Mouse (Mus musculus) MEL (cell line): ENCODE data around the gene Aspa. TPM values are rescaled to one million over a fixed set of nuclear protein-coding genes. Genes with fewer than 3 reads are reported as not detected.

Experiments
- DNase-seq: peaks from one replicate; pipeline ENCODE4 v3.0.0; 2011; ENCODE audit warnings: low read depth, low spot score
- H3K27ac ChIP-seq: 2 replicates; pipeline ENCODE4 v1.5.1; 2012; ENCODE audit warnings: low read depth, mild to moderate bottlenecking, control low read depth, low read length, moderate library complexity; ENCODE audit not compliant: control insufficient read depth
- H3K27me3 ChIP-seq, 2 experiments: fragments of 150-350 bp in 1 of 2; sonication (generic) in 1 of 2; 2 replicates each; pipeline ENCODE4 v1.6.1; 2012; ENCODE audit warnings: low read length in 2 of 2, mild to moderate bottlenecking in 2 of 2, improper control_type of control experiment in 1 of 2, moderate library complexity in 1 of 2; ENCODE audit not compliant: insufficient read depth in 2 of 2, control insufficient read depth in 1 of 2
- H3K36me3 ChIP-seq, 2 experiments: 2 replicates each; pipeline ENCODE4 v1.6.1; 2012 to 2014; ENCODE audit warnings: low read length in 2 of 2, improper control_type of control experiment in 1 of 2, inconsistent platforms in 1 of 2, mild to moderate bottlenecking in 1 of 2; ENCODE audit not compliant: insufficient read depth in 2 of 2, control insufficient read depth in 1 of 2
- H3K4me1 ChIP-seq, 2 experiments: fragments of 150-350 bp in 1 of 2; sonication (generic) in 1 of 2; 2 replicates each; pipeline ENCODE4 v1.6.1; 2012; ENCODE audit warnings: low read length in 2 of 2, improper control_type of control experiment in 1 of 2, mild to moderate bottlenecking in 1 of 2; ENCODE audit not compliant: insufficient read depth in 2 of 2, control insufficient read depth in 1 of 2
- H3K4me3 ChIP-seq, 2 experiments: fragments of 150-350 bp in 1 of 2; sonication (generic) in 1 of 2; 2 replicates each; pipeline ENCODE4 v1.5.1; 2012; ENCODE audit warnings: low read depth in 2 of 2, low read length in 2 of 2, mild to moderate bottlenecking in 2 of 2, moderate library complexity in 2 of 2, control low read depth in 1 of 2, improper control_type of control experiment in 1 of 2; ENCODE audit not compliant: control insufficient read depth in 1 of 2, insufficient read depth in 1 of 2
- H3K79me2 ChIP-seq: 2 replicates; pipeline ENCODE4 v1.6.1; 2012; ENCODE audit warnings: mild to moderate bottlenecking, low read length, moderate library complexity; ENCODE audit not compliant: control insufficient read depth, poor library complexity, insufficient read depth
- H3K9ac ChIP-seq: 2 replicates; pipeline ENCODE4 v1.6.1; 2012; ENCODE audit warnings: low read depth, mild to moderate bottlenecking, control low read depth, low read length, moderate library complexity; ENCODE audit not compliant: control insufficient read depth, poor library complexity, severe bottlenecking
- H3K9me3 ChIP-seq: fragments of 150-350 bp; sonication (generic); replicated peaks from 2 replicates; pipeline ENCODE4 v1.6.1; 2012; ENCODE audit warnings: mild to moderate bottlenecking, low read length, improper control_type of control experiment, moderate library complexity; ENCODE audit not compliant: insufficient read depth
- BHLHE40 ChIP-seq: IDR thresholded peaks from 2 replicates; pipeline ENCODE4 v1.6.1; 2012; ENCODE audit warnings: low read depth, mild to moderate bottlenecking, inconsistent platforms, low read length, improper control_type of control experiment, borderline replicate concordance
- CTCF ChIP-seq, 3 experiments: IDR thresholded peaks in 2 of 3; conservative IDR thresholded peaks in 1 of 3; 2 replicates each; pipeline ENCODE4 v1.5.1; 2011 to 2012; ENCODE audit warnings: low read length in 3 of 3, low read depth in 2 of 3, mild to moderate bottlenecking in 2 of 3, improper control_type of control experiment in 1 of 3, inconsistent platforms in 1 of 3, mixed read lengths in 1 of 3, moderate library complexity in 1 of 3; ENCODE audit not compliant: control insufficient read depth in 1 of 3, insufficient read depth in 1 of 3, poor library complexity in 1 of 3, severe bottlenecking in 1 of 3
- GABPA ChIP-seq: IDR thresholded peaks from 2 replicates; pipeline ENCODE4 v1.6.1; 2012; ENCODE audit warnings: low read depth, mild to moderate bottlenecking, inconsistent platforms, low read length, improper control_type of control experiment, moderate library complexity
- GATA1 ChIP-seq: IDR thresholded peaks from 2 replicates; pipeline ENCODE4 v1.6.1; 2011; ENCODE audit warnings: low read depth, low read length, improper control_type of control experiment
- JUND ChIP-seq: IDR thresholded peaks from 2 replicates; pipeline ENCODE4 v1.6.1; 2011; ENCODE audit warnings: low read depth, mild to moderate bottlenecking, improper control_type of control experiment, low read length
- KAT2A ChIP-seq: conservative IDR thresholded peaks from 2 replicates; pipeline ENCODE4 v1.6.1; 2012; ENCODE audit warnings: low read depth, low read length, improper control_type of control experiment, inconsistent platforms
- MAZ ChIP-seq: IDR thresholded peaks from 2 replicates; pipeline ENCODE4 v1.6.1; 2012; ENCODE audit warnings: low read depth, mild to moderate bottlenecking, inconsistent platforms, low read length, improper control_type of control experiment
- POLR2A ChIP-seq, 2 experiments: IDR thresholded peaks; 2 replicates each; pipeline ENCODE4 v1.6.1; 2011 to 2012; ENCODE audit warnings: low read length in 2 of 2, mild to moderate bottlenecking in 2 of 2, control low read depth in 1 of 2, improper control_type of control experiment in 1 of 2, low read depth in 1 of 2, moderate library complexity in 1 of 2; ENCODE audit not compliant: control insufficient read depth in 1 of 2, insufficient read depth in 1 of 2, poor library complexity in 1 of 2
- POLR2AphosphoS2 ChIP-seq: IDR thresholded peaks from 2 replicates; pipeline ENCODE4 v1.6.1; 2011; ENCODE audit warnings: low read length, improper control_type of control experiment
- RAD21 ChIP-seq: IDR thresholded peaks from 2 replicates; pipeline ENCODE4 v1.6.1; 2011; ENCODE audit warnings: mild to moderate bottlenecking, low read depth, low read length, improper control_type of control experiment
- RCOR1 ChIP-seq: IDR thresholded peaks from 2 replicates; pipeline ENCODE4 v1.6.1; 2012; ENCODE audit warnings: low read depth, mild to moderate bottlenecking, inconsistent platforms, low read length, improper control_type of control experiment
- SIN3A ChIP-seq: IDR thresholded peaks from 2 replicates; pipeline ENCODE4 v1.6.1; 2012; ENCODE audit warnings: low read length, improper control_type of control experiment, inconsistent platforms
- TAL1 ChIP-seq: IDR thresholded peaks from 2 replicates; pipeline ENCODE4 v1.6.1; 2012; ENCODE audit warnings: mild to moderate bottlenecking, inconsistent platforms, low read length, moderate library complexity, mixed read lengths
- TBP ChIP-seq: IDR thresholded peaks from 2 replicates; pipeline ENCODE4 v1.8.0; 2011; ENCODE audit warnings: low read depth, low read length, improper control_type of control experiment
- TCF12 ChIP-seq: IDR thresholded peaks from 2 replicates; pipeline ENCODE4 v1.6.1; 2014; ENCODE audit warnings: low read depth, mild to moderate bottlenecking, inconsistent platforms, low read length, improper control_type of control experiment, moderate library complexity
- USF1 ChIP-seq: IDR thresholded peaks from 2 replicates; pipeline ENCODE4 v1.6.1; 2014; ENCODE audit warnings: low read depth, mild to moderate bottlenecking, inconsistent platforms, low read length, improper control_type of control experiment, moderate library complexity
- ZKSCAN1 ChIP-seq: IDR thresholded peaks from 2 replicates; pipeline ENCODE4 v1.6.1; 2012; ENCODE audit warnings: low read depth, mild to moderate bottlenecking, inconsistent platforms, low read length, improper control_type of control experiment, moderate library complexity
- ZNF384 ChIP-seq: IDR thresholded peaks from 2 replicates; pipeline ENCODE4 v1.6.1; 2012; ENCODE audit warnings: low read depth, mild to moderate bottlenecking, inconsistent platforms, low read length, improper control_type of control experiment
- polyA plus RNA-seq, 2 experiments: library from polyadenylated mRNA; stranded (reverse) in 1 of 2; unstranded in 1 of 2; fragments of >175 nt in 1 of 2; fragments of >200 nt in 1 of 2; gene quantifications; 2 replicates each; pipeline versions ENCODE4 v1.2.1 to v1.2.4; 2012; ENCODE audit warnings: low replicate concordance in 2 of 2, low read depth in 1 of 2; ENCODE audit not compliant: insufficient read length in 2 of 2, insufficient read depth in 1 of 2, missing spikeins in 1 of 2
- total RNA-seq: library from RNA; depleted of rRNA; stranded (reverse); fragments of 300-350 nt; gene quantifications from 2 replicates; pipeline ENCODE4 v1.2.3, GENCODE M21; 2012; rRNA removed

Aspa gene
- total RNA-seq (1.3 TPM in 2 replicates), polyA plus RNA-seq (under 1 TPM in 1 of 2 experiments, not detected in 1; 0.28 TPM)

DNA sequence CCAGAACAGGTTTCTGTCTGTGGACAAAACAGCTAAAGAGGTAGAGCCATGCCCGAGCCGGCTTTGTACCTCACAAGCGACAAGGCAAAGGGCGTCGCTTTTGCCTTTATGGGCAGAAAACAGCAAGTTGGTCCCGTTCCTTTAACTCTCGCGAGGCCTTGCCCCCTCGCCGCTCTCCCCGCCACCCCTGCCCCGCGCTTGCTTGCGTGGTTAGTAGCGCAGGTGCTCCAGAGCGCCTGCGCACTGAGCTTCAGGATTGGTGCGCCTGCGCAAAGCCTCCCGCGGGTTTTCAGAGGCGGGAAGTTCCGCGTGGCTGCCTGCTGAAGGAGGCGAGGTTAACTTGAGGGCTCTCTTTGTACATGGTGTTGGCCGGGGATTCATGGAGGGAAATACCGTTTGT is at the start of gene Aspa, which contains the start of the genes Gm49340 and Spata22:
Gene Aspa (minus strand): TSS at position 155 of the 400 bp plus-strand sequence.
Gene Gm49340 (plus strand): TSS at position 300 of the 400 bp plus-strand sequence.
Gene Spata22 (plus strand): TSS at position 300 of the 400 bp plus-strand sequence.
- Histone ChIP-seq H3K9ac (no peak within 1 kb of the TSS), H3K4me3 (no peak within 1 kb of the TSS), H3K27ac (no peak within 1 kb of the TSS), H3K79me2 (no peaks in the 10 kb centered on the region), H3K4me1 (0 out of 4 replicates have a peak, but pooled peaks cover 0 to 2% of the 10 kb centered on the region in 2 experiments), H3K9me3 (no peaks in the 10 kb centered on the region), H3K27me3 (peaks cover 3 to 5% of the 10 kb centered on the region in 2 experiments; a peak in 3 of 4 replicates), H3K36me3 (no peaks in the 10 kb centered on the region)
- DNase-seq, result no peak
- TF ChIP-seq MAZ, result no peak
- TF ChIP-seq GATA1, result no peak
- no peak for TF ChIP-seq TBP
- no peak for TF ChIP-seq TAL1
- TF ChIP-seq RCOR1, result no peak

GRCm38 (mm10) chr11:73370946-73371345 is 41.5 kb upstream of the Aspa start, which contains the start of gene Olfr376:
Gene Olfr376 (plus strand): TSS chr11:73371246.
- no peaks in the 10 kb centered on the region for H3K4me1 ChIP-seq
- TF ChIP-seq RAD21 (no peak), KAT2A (no peak), BHLHE40 (no peak), GABPA (no peak), CTCF (IDR thresholded peaks at IDR 0.05 in 2 of 3, conservative IDR thresholded peaks at IDR 0.05 in 1 of 3; ENCODE audit: control insufficient read depth in 1 of 3, insufficient read depth in 1 of 3, low read depth in 2 of 3, low read length in 3 of 3, poor library complexity in 1 of 3, severe bottlenecking in 1 of 3) (no peak), TCF12 (no peak), USF1 (no peak), POLR2A (IDR thresholded peaks at IDR 0.05; ENCODE audit: control insufficient read depth in 1 of 2, insufficient read depth in 1 of 2, low read depth in 1 of 2, low read length in 2 of 2, poor library complexity in 1 of 2) (no peak), ZNF384 (no peak), SIN3A (no peak), JUND (no peak), POLR2AphosphoS2 (no peak), GATA1 (no peak), ZKSCAN1 (no peak)
- H3K79me2 ChIP-seq, result no peaks in the 10 kb centered on the region
- H3K9me3 ChIP-seq, result no peaks in the 10 kb centered on the region
- no peaks in the 10 kb centered on the region for H3K27me3 ChIP-seq
- no peak within 1 kb of the TSS for H3K4me3 ChIP-seq
- H3K36me3 ChIP-seq, result no peaks in the 10 kb centered on the region
- H3K9ac ChIP-seq, result no peak within 1 kb of the TSS
- H3K27ac ChIP-seq, result no peak within 1 kb of the TSS
- DNase-seq, result no peak
